Mouse (Mus musculus): ENCODE data around the gene F2r. TPM values are rescaled to one million over a fixed set of nuclear protein-coding genes. Genes with fewer than 3 reads are reported as not detected.

F2r gene
- polyA plus RNA-seq, 1 experiment from 2014 or later = 42.8 TPM

DNA sequence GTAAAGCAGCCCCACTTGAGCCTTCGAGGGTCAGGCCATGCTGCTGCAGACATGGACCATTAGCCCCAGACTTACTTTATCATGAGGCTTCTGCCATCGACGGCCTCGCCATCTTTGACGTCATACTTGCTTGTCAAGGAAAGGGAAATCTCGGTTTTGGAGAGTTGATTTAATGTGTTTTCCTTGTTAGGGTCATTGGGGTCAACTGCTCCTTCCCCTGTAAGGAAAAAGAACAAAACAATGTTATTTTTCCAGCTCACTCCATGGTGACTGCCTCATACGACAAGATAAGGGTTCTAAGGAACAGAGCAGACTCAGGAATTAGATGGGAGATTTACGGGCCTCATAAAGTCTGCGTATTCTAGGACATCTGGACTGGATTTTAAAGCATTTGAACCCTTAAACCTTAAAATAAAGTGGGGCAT lies 28.4 kb upstream of the F2r start:
- Histone ChIP-seq H3K9ac (no peak overlapping the region), H3K4me3 (replicated peaks) (no peak overlapping the region), H3K27me3 (no peaks in the 10 kb centered on the region), H3K4me1 (replicated peaks) (peaks cover under 1% of the 10 kb centered on the region; the same call in 1 of the 2 replicates), H3K4me2 (no peak overlapping the region), H3K9me3 (replicated peaks) (no peaks in the 10 kb centered on the region), H3K36me3 (peaks cover 30% of the 10 kb centered on the region), H3K27ac (no peak overlapping the region)
- ATAC-seq (ENCODE audit: low read depth) = no peak
- WGBS (ENCODE audit: insufficient replicate concordance) = 71% methylated on average over 9 of the region's 9 CpGs
- no peak for DNase-seq

DNA sequence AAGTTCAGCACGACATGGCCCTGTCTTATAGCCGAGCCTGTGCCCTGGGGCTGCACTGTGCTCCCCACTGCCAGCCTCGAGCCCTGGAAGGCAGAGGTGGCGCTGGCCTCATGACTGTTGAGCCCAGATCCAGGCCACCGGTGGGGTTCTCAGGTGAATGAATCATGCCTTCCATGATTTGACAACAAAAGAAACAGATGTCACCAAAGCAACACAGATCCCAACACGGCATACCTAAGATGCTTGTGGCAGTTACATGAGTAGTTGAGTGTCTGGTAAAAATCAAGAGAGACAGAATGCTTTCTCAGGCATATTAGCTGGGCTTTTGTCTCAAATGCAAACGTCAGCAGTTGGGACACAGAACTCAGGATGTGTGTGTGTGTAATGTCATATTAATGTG lies 25.5 kb upstream of the F2r start:
- Histone ChIP-seq H3K27me3 (no peaks in the 10 kb centered on the region), H3K4me1 (replicated peaks) (peaks cover 10% of the 10 kb centered on the region), H3K4me3 (replicated peaks) (no peak overlapping the region), H3K4me2 (no peak overlapping the region), H3K27ac (0 out of 2 replicates have a peak overlapping the region, but pooled peaks have one; percentile 6), H3K9me3 (replicated peaks) (no peaks in the 10 kb centered on the region), H3K9ac (no peak overlapping the region), H3K36me3 (peaks cover 41% of the 10 kb centered on the region)
- DNase-seq (no peak), ATAC-seq (ENCODE audit: low read depth) (no peak)
- WGBS (ENCODE audit: insufficient replicate concordance) = 69% methylated on average over 7 of the region's 7 CpGs

- Histone ChIP-seq H3K4me3 (replicated peaks) (no peak overlapping the region), H3K4me1 (replicated peaks) (peaks cover 23% of the 10 kb centered on the region), H3K36me3 (peaks cover 46% of the 10 kb centered on the region), H3K27me3 (no peaks in the 10 kb centered on the region), H3K4me2 (no peak overlapping the region), H3K9ac (no peak overlapping the region), H3K9me3 (replicated peaks) (no peaks in the 10 kb centered on the region), H3K27ac (no peak overlapping the region)
- no peak for ATAC-seq (ENCODE audit: low read depth)
- no peak for DNase-seq
- WGBS (ENCODE audit: insufficient replicate concordance) = 87% methylated on average over 17 of the region's 17 CpGs
These were observed 23.0 kb upstream of the F2r start for GRCm38 (mm10) chr13:95641061-95641986.

DNA sequence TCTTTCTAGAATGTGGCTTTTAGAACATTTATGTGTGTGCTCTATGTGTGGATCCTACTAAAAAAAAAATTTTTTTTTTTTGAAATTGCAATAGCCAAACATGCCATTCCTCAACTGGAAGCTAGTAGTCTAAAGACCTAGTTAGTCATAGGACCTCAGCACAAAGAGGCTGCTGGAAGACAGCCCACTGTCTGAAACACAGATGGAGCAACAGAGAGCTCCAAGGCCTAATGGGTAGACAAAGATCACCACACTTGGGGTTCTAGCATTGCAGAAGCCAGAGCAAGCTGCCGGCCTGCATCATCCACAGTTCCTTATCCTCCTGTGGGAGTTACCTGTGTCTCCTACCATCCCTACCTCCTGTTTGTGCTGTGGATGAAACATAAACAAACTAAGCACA lies 22.1 kb upstream of the F2r start:
- no peak overlapping the region for H3K4me3 ChIP-seq (replicated peaks)
- no peaks in the 10 kb centered on the region for H3K9me3 ChIP-seq (replicated peaks)
- ATAC-seq (ENCODE audit: low read depth) (no peak), DNase-seq (no peak)
- H3K4me1 ChIP-seq (replicated peaks) = peaks cover 24% of the 10 kb centered on the region
- no peak overlapping the region for H3K27ac ChIP-seq
- peaks cover 41% of the 10 kb centered on the region for H3K36me3 ChIP-seq
- no peak overlapping the region for H3K4me2 ChIP-seq
- H3K27me3 ChIP-seq = no peaks in the 10 kb centered on the region
- 90% methylated on average over 1 of the region's 1 CpGs for WGBS (ENCODE audit: insufficient replicate concordance)
- no peak overlapping the region for H3K9ac ChIP-seq

- H3K27ac ChIP-seq = peak overlapping the region; percentile 35; the same call in 1 of the 2 replicates
These were observed 21.2 kb upstream of the F2r start for GRCm38 (mm10) chr13:95639336-95640116.

GRCm38 (mm10) chr13:95638894-95639293 lies 20.6 kb upstream of the F2r start:
- Histone ChIP-seq H3K27me3 (no peaks in the 10 kb centered on the region), H3K36me3 (peaks cover 36% of the 10 kb centered on the region), H3K9ac (no peak overlapping the region), H3K9me3 (replicated peaks) (no peaks in the 10 kb centered on the region), H3K4me2 (no peak overlapping the region), H3K4me3 (replicated peaks) (no peak overlapping the region), H3K27ac (peak overlapping the region; percentile 64; the same call in 1 of the 2 replicates), H3K4me1 (replicated peaks) (peaks cover 37% of the 10 kb centered on the region)
- ATAC-seq (ENCODE audit: low read depth) = no peak
- no peak for DNase-seq
- 41% methylated on average over 5 of the region's 5 CpGs for WGBS (ENCODE audit: insufficient replicate concordance)

More at GRCm38 (mm10) chr13:95639336-95640116, 21.2 kb upstream of the F2r start:
- Histone ChIP-seq H3K27me3 (no peaks in the 10 kb centered on the region), H3K4me2 (no peak overlapping the region), H3K9me3 (replicated peaks) (no peaks in the 10 kb centered on the region), H3K9ac (no peak overlapping the region), H3K4me3 (replicated peaks) (no peak overlapping the region), H3K4me1 (replicated peaks) (peaks cover 31% of the 10 kb centered on the region), H3K36me3 (peaks cover 39% of the 10 kb centered on the region)
- no peak for DNase-seq
- 70% methylated on average over 15 of the region's 15 CpGs for WGBS (ENCODE audit: insufficient replicate concordance)
- ATAC-seq (ENCODE audit: low read depth) = no peak

DNA sequence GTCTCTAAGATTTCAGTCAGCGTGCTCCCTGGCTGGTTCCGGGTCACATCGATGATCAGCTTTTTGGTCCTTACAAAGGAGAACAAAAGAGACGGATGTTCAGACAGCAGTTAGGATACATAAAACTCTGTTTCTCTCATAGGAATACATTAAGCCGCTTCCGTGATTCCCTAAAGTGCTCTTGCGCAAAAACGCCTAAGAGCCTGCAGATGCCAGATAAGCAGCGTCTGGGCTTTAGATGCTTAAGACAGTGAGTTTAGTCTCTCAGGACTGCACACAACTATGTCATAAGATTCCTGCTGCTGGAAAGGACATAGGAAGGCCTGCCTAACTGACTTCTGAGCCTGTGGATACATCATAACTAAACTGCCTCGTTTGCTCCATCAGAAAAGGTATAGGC lies 19.4 kb upstream of the F2r start:
- no peaks in the 10 kb centered on the region for H3K9me3 ChIP-seq (replicated peaks)
- peaks cover 42% of the 10 kb centered on the region for H3K4me1 ChIP-seq (replicated peaks)
- peaks cover 31% of the 10 kb centered on the region for H3K36me3 ChIP-seq
- H3K9ac ChIP-seq = no peak overlapping the region
- no peak overlapping the region for H3K4me2 ChIP-seq
- DNase-seq = no peak
- H3K4me3 ChIP-seq (replicated peaks) = no peak overlapping the region
- ATAC-seq (ENCODE audit: low read depth) = no peak
- peak overlapping the region; percentile 64; the same call in 1 of the 2 replicates for H3K27ac ChIP-seq
- 62% methylated on average over 10 of the region's 10 CpGs for WGBS (ENCODE audit: insufficient replicate concordance)
- no peaks in the 10 kb centered on the region for H3K27me3 ChIP-seq

DNA sequence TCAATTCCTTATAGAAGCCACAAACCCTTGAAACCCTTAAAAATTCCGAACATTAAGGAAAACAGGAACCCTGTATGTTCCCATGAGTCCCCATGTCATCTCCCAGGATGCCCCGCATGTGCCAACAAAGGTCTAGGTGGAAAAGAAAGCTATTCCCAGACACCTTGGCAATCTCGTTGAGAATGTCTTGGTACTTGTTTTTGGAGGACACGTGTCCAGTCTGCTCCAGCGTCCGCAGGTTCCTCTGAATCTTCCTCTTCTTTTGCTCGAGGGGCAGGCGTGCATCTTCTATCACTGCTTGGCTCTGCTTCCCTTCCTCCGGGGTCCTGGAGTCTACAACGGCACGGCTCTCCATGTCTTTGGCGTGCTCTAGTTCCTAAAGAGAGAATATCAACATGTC lies 17.0 kb upstream of the F2r start:
- Histone ChIP-seq H3K27ac (0 out of 2 replicates have a peak overlapping the region, but pooled peaks have one; percentile 24), H3K4me1 (replicated peaks) (peaks cover 42% of the 10 kb centered on the region), H3K9ac (no peak overlapping the region), H3K36me3 (peaks cover 27% of the 10 kb centered on the region), H3K9me3 (replicated peaks) (no peaks in the 10 kb centered on the region), H3K4me2 (no peak overlapping the region), H3K4me3 (replicated peaks) (no peak overlapping the region), H3K27me3 (no peaks in the 10 kb centered on the region)
- no peak for DNase-seq
- ATAC-seq (ENCODE audit: low read depth) = no peak
- WGBS (ENCODE audit: insufficient replicate concordance) = 75% methylated on average over 12 of the region's 12 CpGs

DNA sequence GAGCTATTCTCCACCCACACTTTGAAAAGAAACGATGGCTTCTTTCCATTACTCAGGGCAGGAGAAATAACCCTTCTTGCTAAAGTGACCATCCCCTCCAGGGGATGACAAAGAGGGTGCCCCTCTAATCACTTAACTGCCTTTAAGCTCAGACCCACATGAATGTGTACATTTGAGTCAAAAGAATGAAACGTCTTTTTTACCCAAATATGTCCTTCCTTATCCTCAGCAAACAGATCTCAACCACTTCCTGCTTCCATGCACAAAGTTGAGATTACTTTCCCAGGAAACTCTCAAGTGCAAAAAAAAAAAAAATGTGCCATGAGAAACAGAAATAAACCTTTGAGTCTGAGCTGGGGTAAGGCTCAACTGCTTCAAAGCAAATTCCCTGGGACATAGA lies 16.2 kb upstream of the F2r start:
- ATAC-seq (ENCODE audit: low read depth) = no peak
- H3K4me3 ChIP-seq (replicated peaks) = no peak overlapping the region
- no peak overlapping the region for H3K4me2 ChIP-seq
- 9% methylated on average over 2 of the region's 2 CpGs for WGBS (ENCODE audit: insufficient replicate concordance)
- no peaks in the 10 kb centered on the region for H3K27me3 ChIP-seq
- no peak for DNase-seq
- peaks cover 37% of the 10 kb centered on the region for H3K4me1 ChIP-seq (replicated peaks)
- H3K9me3 ChIP-seq (replicated peaks) = no peaks in the 10 kb centered on the region
- H3K27ac ChIP-seq = peak overlapping the region; percentile 73; the same call in 1 of the 2 replicates
- H3K9ac ChIP-seq = no peak overlapping the region
- H3K36me3 ChIP-seq = peaks cover 36% of the 10 kb centered on the region

- H3K36me3 ChIP-seq = peaks cover 46% of the 10 kb centered on the region
These were observed 15.1 kb upstream of the F2r start for GRCm38 (mm10) chr13:95633384-95633783.

GRCm38 (mm10) chr13:95632144-95632543 lies 13.9 kb upstream of the F2r start:
- ATAC-seq (ENCODE audit: low read depth) = no peak
- 87% methylated on average over 6 of the region's 6 CpGs for WGBS (ENCODE audit: insufficient replicate concordance)
- Histone ChIP-seq H3K27ac (no peak overlapping the region), H3K36me3 (peaks cover 53% of the 10 kb centered on the region), H3K4me2 (no peak overlapping the region), H3K9ac (no peak overlapping the region), H3K27me3 (no peaks in the 10 kb centered on the region), H3K4me1 (replicated peaks) (peaks cover 19% of the 10 kb centered on the region), H3K9me3 (replicated peaks) (no peaks in the 10 kb centered on the region), H3K4me3 (replicated peaks) (no peak overlapping the region)
- no peak for DNase-seq

More at GRCm38 (mm10) chr13:95633384-95633783, 15.1 kb upstream of the F2r start:
- Histone ChIP-seq H3K9me3 (replicated peaks) (no peaks in the 10 kb centered on the region), H3K4me2 (no peak overlapping the region), H3K27ac (peak overlapping the region; percentile 73; the same call in 1 of the 2 replicates), H3K4me1 (replicated peaks) (peaks cover 28% of the 10 kb centered on the region), H3K4me3 (replicated peaks) (no peak overlapping the region), H3K9ac (no peak overlapping the region), H3K27me3 (no peaks in the 10 kb centered on the region)
- ATAC-seq (ENCODE audit: low read depth) (no peak), DNase-seq (no peak)
- 81% methylated on average over 2 of the region's 2 CpGs for WGBS (ENCODE audit: insufficient replicate concordance)
